Mouse (Mus musculus) erythroid progenitor cell, adult 5-6 weeks (primary cell): Measurements from ENCODE around the gene Myo16. TPM values are rescaled to one million over a fixed set of nuclear protein-coding genes. Genes with fewer than 3 reads are reported as not detected.

ENCODE experiments used
- ATAC-seq: replicated peaks from 2 replicates; pipeline ENCODE4 v1.8.0; 2016; ENCODE audit warnings: moderate number of reproducible peaks, mild to moderate bottlenecking, moderate TSS enrichment, inconsistent platforms; ENCODE audit not compliant: poor library complexity, low FRiP score, severe bottlenecking
- total RNA-seq, 2 experiments: library from RNA; stranded (forward) in 1 of 2; stranded (reverse) in 1 of 2; fragments of 150-400 nt in 1 of 2; fragments of 186-747, 209-891 nt in 1 of 2; gene quantifications; 2 replicates each; pipeline versions ENCODE4 v1.2.3 to v1.2.4; 2015 to 2017; ENCODE audit warnings: low replicate concordance in 2 of 2

Myo16 gene
- total RNA-seq, 2 experiments from 2014 or later, result not detected

- ATAC-seq, result no peak
These were observed 433.4 kb downstream of the Myo16 start for GRCm38 (mm10) chr8:10586956-10587744.

GRCm38 (mm10) chr8:10589422-10589933 is 435.8 kb downstream of the Myo16 start:
- ATAC-seq, result no peak

DNA sequence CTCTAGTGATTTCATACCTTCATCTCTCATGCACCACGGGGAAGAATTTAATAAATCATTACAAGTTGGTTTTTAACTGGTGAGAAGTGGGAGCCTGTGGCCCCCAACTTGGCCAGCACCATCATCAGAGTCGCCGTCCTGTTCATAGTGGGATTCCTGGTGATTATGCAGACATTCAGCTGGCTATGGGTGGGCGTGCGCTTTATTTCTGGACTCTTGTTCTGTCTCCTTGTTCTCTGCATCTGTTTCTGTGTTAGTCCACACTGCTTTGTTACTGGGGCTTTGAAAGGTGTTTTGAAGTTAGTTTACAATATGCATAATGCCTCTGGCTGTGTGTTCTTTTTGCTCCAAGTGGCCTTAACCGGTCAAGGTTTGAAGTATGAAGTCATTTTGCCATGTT is 439.2 kb downstream of the Myo16 start:
- ATAC-seq, result no peak

GRCm38 (mm10) chr8:10596353-10596752 is 442.6 kb downstream of the Myo16 start:
- ATAC-seq, result no peak

DNA sequence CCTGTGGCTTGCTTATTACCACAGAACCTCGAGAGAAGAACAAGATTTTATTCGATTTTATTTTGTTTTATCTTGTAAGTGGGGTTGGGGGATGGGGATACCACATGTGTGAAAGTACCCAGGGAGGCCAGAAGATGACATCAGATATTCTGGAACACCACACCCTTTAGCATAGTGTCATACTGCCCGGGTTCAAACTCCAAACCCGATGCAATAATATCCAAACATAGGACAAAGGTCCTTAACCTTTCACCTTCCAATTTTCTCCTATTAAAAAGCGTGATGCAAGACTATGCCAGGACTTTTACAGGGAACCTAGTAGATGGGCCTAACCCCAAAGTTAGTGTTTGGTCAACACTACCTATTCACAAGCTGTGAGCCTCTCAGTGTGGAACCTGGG is 443.9 kb downstream of the Myo16 start:
- no peak for ATAC-seq

DNA sequence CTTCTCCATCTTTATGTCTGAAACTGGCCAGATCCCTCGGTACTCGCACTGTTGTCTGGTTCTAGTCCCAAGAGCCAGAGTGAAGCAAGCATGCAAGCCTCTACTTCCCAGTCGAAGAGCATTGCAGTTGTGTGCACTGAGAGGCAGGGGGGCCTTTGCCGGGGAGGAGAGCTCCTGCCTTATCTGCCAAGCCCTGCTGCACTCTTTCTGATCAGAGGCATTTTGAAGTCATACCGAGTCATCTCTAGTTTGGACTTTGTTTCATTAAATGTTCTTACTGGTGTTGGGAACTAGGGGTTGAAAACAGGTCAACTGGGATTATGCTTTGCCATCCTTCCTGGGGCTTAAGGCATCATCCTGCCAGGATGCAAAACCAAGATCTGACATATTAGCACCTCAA is 445.2 kb downstream of the Myo16 start:
- no peak for ATAC-seq

DNA sequence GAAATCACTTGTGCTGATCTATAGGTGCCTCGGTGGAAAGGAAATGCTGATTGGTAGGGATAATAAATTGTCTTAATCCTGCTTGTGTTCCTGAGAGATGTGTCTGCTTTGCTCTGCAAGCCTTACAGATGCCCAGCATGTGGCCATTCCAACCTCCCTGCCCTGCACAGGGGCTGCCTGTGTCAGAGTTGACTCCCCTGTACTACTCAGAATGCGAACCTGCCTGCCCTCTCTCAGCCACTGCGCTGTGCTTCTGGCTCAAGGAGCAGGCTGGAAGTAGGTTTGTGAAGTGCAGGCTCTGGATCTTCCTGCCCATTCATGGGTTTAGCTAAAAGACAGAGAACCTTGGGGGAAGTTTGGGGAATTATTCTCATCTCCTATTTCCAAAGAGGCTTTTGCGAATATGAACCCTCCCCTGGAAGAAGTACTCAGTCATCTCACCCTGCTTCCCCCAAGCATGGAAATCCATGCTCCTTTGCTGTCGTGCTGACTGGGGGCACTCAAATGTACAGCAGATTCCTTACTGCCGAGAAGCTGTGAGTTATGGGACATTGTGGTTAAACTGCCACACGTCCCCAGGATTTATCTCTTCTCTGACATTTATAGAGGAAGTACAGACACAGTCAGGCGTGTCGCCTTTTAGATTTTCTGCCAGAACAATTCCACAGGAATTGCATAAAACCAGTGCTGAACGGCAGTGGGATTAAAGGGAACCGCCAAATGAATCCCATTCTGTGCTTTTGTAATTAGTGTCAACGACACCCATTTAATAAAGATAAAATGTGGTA is 452.5 kb downstream of the Myo16 start:
- no peak for ATAC-seq

DNA sequence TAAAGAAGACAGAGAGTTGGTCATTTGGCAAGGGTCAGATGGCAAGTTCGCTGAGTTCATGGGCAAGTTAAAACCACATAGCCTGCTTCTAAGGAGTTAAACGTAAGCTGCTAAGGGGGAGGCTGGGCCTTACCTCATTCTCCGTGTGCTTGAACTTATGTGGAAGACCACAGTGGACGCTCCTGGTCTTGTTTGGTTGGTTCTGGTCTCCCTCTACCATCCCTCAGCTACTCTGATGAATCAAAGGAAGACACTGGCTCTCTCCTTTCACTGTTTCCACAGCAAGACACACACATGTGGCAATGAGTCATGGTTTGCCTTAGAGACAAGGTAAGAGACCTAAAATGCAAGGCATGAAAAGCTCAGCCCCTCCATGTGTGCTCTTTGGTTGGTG is 453.1 kb downstream of the Myo16 start:
- ATAC-seq, result no peak

DNA sequence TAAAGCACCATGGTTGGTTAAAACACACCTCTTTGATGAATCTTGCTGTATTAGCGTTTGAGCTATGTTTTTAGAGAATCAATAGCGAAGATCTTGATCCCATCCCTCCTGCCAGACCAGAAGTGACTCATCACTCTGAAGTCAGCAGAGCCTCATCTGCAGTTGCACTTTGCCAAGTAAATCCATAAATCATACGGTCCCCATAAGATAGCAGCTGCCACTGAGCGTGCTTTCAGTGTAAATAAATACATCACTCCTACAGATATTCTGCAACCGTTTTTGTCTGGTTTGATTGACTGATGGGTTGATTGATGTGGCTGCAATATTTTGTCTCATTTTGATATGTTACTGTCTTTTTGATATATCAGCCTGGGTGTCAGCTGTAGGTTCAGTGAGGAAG is 457.9 kb downstream of the Myo16 start:
- no peak for ATAC-seq

DNA sequence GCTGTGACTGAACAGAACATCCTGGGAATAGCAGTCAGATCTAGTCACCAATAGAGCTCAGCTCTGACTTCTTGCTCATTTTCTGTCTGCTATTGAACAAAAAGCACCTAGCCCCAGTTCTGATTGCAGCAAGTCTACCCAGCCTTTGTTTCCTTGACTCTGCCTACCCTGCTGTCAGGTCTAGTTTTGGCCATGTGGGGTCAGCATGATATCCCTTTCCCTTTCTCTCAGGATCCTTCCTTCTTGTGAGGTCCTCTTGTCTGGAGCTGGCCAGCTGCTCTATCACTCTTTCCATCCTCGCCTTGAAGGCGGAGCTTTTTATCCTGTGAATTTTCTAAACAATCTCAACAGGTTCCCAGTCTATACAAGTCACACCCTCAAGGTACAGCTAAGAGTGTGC is 459.7 kb downstream of the Myo16 start:
- no peak for ATAC-seq

DNA sequence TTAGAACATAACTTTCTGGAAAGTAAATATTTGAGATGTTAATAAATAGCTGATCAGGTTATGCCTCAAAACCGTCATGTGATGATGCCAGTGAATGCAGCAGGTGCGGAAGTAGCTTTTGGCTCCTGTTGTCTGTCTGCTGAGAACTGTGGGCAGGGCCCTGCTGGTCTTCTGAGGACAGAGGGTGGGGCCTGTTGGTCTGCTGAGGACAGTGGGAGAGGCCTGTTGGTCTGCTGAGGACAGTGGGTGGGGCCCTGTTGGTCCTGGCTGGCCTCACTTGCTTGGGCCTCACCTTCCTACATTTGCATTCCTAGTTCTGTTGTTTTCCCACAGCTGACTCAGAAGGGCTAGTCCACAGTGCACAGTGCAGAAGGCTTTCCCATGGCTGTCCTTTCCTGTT is 466.0 kb downstream of the Myo16 start:
- no peak for ATAC-seq

DNA sequence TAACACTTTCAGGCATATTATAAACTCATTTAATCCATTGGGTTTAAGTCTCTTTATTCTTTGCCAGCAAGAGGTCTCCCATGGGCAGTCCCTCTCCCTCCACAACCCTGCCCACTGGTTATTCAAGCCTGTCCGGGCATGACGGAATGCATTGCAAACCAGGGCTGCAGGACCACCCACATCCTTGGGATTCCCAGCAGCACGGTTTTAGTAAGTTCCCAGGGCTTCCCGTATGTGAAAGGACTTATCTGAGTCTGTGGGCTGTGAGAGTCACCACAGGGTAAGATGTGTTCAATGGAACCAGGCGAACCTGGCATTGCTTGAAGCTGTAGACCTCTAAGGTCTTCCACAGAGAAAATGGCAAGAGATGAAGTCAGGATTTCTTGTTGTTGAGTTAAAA is 471.6 kb downstream of the Myo16 start:
- ATAC-seq, result no peak

- no peak for ATAC-seq
These were observed 475.0 kb downstream of the Myo16 start for GRCm38 (mm10) chr8:10628725-10629124.

GRCm38 (mm10) chr8:10629862-10630261 is 476.2 kb downstream of the Myo16 start:
- ATAC-seq, result no peak

- no peak for ATAC-seq
These were observed 477.3 kb downstream of the Myo16 start for GRCm38 (mm10) chr8:10631006-10631405.

DNA sequence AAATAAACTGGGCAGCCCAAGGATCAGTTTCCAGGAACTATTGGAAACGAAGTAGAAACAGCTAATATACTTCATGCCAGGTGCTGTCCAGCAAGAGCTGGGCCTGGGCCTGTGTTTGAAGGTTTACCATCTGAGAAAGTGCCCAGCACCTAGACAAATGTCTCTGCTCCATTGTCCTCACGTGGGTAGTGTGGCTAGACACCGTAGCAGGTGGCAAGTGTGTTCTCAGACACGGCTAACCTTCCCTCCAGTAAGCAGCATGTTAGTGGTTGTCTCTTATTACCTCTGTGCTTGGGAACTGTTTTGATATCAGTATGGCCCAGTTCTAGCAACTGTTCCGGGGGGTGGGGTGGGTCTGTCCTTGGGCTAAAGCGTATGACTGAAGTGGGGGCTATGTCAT is 478.9 kb downstream of the Myo16 start:
- no peak for ATAC-seq

DNA sequence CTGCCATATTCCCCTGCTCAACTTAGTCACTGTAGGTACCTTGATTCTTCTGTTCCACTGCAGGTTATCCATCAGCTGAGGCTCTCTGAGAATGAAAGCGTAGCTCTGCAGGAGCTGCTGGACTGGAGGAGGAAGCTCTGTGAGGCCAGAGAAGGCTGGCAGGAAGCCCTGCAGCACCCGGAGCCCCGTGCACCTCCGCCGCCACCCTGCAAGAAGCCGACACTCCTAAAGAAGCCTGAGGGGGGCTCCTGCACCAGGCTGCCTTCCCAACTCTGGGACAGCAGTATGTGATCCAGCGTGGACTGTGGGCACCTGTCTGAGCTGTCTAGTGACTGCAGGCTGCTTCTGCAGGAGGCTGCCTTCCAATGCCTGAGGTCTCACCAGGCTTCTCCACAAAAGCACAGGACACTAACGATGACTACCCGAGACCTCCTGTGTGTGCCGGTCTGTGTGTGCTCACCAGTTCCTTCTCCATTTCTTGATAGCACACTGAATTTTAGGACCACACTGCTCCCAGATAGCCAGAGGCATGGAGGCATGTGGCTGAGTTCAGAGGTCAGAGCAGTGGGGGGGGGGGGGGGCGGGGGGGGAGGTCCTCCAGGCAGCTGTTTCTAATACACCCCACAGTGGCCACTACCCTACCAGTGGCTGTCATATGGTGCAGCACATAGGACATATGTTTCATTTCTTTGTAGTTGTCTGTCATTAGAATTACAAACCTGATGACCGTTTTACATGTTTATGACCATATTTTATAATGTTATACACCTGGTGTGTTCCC is 479.8 kb downstream of the Myo16 start:
- no peak for ATAC-seq

DNA sequence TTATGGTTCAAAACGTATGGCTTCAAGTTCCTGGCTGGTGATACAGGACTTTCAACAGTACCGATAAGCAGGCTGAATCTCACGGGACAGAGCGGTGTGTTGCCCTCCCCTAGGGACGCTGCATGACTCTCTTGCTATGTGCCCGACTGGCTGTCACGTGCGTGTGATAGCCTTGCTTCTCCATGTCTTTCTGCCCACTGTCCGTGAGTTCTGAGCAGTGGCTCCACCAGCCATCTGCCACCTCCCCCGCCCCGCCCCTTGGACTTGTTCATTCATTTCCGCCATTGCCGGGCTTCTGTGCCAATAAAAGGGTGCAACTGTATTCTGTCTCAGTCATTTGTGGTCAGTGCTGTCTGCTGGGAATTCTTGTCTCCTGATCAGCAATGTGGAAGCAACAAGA is 480.7 kb downstream of the Myo16 start:
- ATAC-seq, result no peak

DNA sequence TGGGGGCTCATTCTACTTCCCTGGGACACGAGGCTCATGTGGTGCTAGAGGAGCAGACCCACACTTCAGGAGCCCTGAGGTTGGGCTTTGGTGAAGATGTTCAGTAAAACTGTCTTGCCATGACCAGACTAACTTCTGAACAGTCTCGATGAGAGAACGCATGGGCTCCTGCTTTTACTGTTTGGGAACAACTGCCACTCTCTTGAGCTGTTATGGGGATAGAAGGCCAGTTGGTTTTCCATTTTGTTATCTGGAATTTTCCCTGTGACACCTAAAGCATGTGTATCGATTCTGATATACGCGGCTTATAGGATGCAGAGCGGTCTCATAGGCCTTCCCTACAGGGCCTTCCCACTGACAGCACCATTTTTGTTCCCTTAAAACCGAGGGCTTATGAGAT is 485.2 kb downstream of the Myo16 start:
- ATAC-seq, result no peak

- no peak for ATAC-seq
These were observed 486.6 kb downstream of the Myo16 start for GRCm38 (mm10) chr8:10640176-10640810.
